Mouse (Mus musculus): ENCODE results near the gene Olfr1112.
"Not testable (repeated sequence)": the region's sequence is repeated elsewhere in the genome, so short reads cannot be mapped to it uniquely, and the experiment has no call there.

The Olfr1112 gene

GRCm38 (mm10) chr2:87187498-87187897, at the start of gene Olfr1112:
TSS of gene Olfr1112 (plus strand) at chr2:87187798.
- no peak for DNase-seq

- no peak for DNase-seq
Observed at GRCm38 (mm10) chr2:87140200-87140599, 47.4 kb upstream of the Olfr1112 start, which contains the start of gene Olfr1110. TSS of gene Olfr1110 (minus strand) at chr2:87140300.

DNA sequence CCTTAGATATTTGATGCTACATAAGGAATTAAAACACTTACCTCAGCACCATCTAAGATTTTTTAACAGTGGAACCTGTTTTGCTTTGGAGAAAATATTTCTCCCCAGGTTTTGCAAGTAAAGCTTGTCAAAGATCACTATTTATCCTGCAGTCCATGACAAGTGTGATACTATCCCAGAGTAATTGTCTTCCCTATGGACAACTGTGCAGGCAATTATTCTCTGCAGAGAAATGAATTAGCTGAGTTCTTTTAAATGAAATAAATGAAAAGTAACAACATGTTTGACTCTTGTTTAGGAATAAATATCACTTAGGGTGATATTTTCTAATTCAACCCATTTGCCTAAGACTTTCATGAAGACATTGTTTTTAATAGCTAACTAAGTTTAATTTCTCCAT, 35.1 kb upstream of the Olfr1112 start, which contains the start of gene Olfr1111:
Gene Olfr1111 (minus strand): TSS at position 101 of the 400 bp plus-strand sequence.
- no peak for DNase-seq

DNA sequence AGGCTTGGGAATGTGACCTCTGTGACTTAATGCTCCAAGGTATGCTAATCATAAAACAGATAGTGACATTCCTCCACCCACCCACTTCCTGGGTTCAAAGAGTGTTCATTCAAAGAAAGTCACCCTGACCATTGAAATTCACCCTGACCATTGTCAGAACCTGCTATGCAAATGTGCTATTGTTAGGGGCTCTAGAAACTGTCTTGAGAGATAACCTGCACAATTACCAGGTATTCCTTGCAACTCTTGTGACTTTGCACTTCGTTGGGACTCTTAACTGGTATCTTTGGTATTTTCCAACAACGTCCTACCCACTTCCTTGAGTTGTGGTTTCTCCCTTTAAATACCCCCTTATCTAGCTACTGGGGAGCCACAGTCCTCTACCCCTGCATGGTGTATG, 19.9 kb upstream of the Olfr1112 start:
- not testable (repeated sequence) for DNase-seq

DNA sequence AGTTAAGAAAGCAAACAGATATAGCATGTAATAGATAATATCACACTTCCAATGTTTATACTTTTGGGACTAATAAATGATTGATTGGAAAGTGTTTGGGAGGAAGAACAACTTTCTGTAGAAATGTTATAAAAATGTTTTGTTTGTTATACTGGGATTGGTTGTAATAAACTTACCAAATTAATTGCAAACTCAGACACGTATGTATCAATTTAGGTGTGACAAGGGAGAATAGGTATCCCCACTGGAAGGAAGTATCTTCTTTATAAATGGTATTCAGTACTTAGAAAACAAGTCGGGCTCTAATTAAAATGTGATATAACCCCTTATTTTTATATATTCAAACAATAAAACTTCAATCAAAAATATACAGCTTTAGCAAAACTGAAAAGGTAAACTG, 21.1 kb downstream of the Olfr1112 start, which contains the start of gene Olfr1113:
Gene Olfr1113 (plus strand): TSS at position 301 of the 400 bp plus-strand sequence.
- no peak for DNase-seq
